Mouse (Mus musculus) ovary, postnatal 10 days (tissue): ENCODE results near the gene Pex12.
"Not testable (repeated sequence)": the region's sequence is repeated elsewhere in the genome, so short reads cannot be mapped to it uniquely, and the experiment has no call there.

Experiments
- DNase-seq: peaks from one replicate; pipeline ENCODE4 v3.0.0; 2022; ENCODE audit warnings: low spot score

Pex12 gene

DNA sequence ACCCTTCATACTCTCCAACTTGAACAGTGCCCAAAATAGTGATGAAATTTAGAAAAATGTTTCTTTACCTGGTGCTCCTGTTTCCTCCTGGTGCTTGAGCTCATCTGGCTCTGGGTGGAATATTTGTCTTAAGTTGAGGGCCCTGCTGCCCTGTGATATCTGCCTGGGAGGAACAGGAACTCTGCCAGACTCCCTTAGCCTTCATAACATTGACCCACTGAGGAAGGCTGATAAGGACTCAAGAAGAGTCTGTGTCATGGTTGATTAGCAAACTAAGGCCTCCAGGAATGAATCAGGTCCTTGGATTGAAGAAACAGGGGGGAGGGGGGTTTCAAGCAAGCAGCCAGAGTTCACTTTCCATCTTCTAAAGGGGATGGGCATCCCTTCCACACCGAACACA is 15.8 kb downstream of the Pex12 start, which contains the start of gene Slfn14:
TSS of gene Slfn14 (minus strand) at position 161 of the 400 bp plus-strand sequence.
- no peak for DNase-seq

DNA sequence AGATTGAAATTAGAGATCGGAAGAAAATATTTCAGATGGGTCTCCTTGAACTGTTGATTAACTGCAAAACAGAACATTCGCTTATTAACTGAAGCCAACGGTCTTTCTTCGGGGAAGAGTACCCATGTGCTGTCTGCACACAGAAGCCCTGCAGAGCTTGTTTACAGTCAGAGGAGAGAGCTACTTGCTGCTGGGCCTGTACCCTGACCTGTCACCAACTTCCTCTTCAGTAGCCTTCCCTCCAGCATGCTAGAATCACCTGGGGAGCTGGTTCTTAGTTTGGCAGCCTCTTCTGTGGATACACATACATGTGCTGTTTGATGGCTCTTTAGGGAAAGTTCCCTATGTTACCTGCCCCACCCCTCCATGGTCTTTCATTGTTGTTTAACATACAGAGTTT is 16.8 kb downstream of the Pex12 start:
- no peak for DNase-seq

DNA sequence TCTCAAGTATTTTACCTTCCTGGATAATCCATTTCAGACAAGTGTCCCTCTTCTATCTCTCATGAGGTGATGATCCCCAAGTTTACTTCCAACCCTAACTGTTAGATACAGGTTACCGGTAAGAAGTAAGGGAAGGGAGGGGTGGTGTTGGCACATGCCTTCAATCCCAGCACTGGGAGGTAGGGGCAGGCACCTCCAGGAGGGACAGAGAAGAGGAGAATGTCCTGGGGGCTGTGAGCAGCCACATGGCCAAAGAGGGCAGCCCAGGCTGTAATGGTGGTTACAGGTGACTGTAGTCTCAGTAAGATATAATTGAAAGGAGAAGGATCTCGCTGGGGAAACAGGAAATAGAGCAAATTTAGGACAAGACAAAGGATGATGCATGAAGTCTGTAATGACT is 20.3 kb downstream of the Pex12 start:
- DNase-seq = no peak

DNA sequence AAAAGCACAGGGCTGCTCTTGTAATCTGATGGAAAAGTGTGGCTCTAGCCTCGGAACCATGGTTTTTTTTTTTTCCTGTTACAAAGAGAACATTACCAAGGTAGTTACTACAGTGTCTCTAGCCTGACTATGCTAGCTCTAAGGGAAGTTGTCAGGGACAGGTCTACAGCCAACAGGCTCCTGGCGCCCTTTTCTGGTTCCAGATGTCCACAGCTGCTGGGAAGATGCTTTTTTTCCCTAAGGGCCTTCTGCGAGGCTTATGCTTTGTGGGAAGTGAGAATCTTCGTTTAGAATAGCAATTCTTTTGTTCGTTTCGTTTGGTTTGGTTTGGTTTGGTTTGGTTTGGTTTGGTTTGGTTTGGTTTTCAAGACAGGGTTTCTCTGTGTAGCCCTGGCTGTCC is 22.7 kb downstream of the Pex12 start:
- DNase-seq = no peak

DNA sequence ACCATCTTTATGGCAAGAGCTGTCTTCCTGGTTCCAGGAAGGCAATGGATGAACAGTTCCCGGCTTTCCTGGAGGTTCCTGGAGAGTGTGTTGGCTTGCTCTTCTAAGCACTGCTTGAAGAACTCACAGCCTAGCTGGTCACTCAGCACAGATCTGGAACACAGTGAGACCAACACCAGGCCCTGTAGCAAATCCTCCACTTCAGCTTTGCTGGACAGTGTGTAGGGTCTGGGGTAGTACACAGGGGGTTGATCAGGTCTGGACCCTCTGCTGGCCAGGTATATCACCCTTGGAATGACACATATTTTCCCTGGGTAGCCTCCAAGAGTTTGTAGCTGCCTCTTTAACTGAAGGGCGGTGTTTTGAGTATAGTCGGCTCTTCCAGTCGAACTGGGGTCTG is 23.4 kb downstream of the Pex12 start:
- no peak for DNase-seq

DNA sequence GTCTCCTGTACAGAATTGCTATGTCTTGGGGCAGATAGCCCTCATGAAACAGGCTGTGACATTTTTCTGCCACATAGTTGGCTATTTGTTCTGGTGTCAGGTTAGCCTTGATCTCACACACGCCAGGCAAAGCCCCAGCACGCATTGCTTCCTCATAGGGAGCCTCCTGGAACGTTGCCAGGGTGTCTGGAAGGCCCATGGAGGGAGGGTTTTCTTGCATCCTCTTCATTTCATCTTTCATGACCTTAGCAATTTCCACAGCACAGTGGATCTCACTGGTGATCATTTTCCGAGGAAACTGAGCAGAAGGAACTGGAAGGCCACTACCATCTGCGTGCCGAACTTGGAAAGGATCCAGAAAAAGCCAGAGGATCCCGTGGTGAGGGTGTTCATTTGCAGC is 26.1 kb downstream of the Pex12 start:
- DNase-seq = no peak

DNA sequence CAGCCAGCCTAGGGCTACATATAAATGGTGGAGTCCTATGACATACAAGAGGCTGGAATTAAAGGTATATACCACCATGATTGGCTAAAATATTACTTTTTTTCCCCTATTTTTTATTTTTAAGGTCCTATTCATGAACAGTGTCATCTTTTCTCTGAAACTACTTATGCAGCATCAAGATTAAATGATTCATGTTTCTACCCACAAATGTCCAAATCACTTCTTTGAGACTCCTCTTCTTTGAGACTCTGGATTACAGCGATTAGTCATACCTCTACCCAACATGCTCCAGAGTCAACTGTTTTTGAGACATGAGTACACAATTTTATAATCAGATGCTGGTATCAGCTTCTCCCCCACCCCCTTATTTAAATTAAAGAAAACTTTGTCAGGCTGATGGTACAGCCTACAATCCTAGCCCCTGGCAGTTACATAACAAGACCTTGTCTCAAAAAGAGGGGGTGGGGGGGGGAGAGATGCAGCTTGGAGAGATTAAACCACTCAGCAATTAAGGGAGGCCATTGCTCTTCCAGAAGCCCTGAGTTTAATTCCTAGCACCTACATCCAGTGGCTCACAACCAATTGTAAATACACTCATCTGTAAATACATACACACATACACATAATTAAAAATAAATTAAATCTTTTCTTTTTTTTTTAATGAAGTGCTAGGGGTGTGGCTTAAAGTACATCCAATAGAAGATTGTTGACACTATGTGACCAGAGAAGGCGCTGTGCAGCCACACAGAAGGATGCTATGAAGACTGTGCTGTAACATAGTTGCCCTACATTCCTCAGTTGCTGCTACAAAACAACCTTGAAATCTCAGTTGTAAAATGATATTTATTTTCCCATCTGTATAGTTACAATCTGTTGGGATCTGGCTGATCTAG is 30.2 kb downstream of the Pex12 start:
- no peak for DNase-seq

DNA sequence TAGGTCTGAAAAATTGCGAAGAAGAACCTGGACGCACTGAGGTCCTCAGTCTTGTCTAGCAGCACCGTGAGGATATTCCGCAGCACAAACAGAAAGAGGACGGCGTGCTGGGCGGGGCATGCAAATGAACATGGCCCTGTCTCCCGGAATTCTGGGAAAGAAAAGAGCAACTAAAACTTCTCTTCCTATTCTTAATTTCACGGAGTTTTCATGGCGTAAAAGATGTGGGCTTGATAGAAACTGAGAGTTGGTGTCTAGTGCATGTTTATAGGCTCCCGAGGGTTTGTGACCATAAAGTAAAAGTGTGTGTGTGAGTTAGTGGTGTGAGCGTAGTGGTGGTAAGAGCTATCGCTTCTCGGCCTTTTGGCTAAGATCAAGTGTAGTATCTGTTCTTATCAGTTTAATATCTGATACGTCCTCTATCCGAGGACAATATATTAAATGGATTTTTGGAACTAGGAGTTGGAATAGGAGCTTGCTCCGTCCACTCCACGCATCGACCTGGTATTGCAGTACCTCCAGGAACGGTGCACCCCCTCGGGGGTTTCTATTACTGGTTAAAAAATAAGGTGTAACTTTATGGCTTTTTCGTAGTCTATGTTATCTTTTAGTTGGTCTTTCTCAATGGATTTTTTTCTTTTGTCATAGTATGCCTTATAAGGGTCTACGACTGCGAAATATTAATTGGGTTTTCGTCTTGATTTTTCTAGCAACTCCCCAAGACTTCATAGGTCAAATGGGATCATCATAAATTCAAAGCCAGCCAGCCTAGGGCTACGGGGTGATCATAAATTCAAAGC is 31.0 kb downstream of the Pex12 start:
- DNase-seq = peak; percentile 53

DNA sequence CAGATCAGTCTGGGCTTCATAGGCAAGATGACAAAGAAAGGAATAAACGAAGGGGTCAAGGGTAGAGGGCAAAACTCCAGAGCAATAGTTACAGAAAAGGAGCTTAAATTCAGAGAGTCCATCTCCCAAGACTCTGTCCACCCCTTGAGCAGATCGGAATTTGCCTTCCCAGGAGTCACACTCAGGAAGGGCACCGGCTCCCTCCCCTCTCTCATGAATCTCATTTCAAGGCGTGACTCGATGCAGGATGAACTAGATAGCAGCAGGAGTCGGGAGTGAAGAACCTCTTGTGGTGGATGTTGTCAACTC is 31.6 kb downstream of the Pex12 start:
- no peak for DNase-seq

DNA sequence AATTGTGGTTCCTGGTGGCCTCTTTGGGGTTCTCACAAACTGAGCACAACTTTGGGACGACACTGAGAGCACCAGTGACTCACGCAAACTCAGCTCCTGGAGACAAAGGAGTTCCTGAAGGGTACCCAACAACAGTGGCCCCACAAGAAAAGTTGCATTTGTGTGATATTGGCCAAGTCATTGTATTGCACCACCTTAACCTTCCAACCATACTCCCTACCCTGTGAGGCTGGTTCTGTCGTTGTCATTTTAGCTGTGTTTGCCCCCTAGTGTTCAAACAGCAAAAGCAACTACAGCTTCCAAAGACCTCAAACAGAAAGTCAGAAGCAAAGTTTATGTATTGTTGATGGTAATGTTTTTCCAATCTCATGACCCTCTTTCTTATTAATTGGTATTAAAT is 39.2 kb downstream of the Pex12 start:
- no peak for DNase-seq

DNA sequence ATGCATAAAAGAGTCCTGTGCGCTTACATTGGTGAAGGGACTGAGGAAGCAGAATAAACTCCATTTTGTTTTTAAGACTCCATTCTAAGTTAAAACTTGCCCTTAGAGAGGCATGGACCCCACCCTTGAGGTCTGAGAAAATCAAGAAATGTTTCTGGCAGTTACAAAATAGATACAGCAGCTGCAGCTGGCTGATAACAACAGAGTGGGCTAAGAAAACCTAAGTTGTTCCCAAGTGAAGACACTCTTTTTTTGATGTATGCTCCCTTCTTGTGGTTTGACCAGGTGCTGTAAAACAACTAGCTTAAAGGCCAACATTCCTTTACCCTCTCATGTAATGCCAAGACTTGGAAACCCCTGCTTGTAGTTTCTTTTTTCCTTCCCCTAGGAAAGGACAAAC is 39.7 kb downstream of the Pex12 start:
- DNase-seq = no peak

DNA sequence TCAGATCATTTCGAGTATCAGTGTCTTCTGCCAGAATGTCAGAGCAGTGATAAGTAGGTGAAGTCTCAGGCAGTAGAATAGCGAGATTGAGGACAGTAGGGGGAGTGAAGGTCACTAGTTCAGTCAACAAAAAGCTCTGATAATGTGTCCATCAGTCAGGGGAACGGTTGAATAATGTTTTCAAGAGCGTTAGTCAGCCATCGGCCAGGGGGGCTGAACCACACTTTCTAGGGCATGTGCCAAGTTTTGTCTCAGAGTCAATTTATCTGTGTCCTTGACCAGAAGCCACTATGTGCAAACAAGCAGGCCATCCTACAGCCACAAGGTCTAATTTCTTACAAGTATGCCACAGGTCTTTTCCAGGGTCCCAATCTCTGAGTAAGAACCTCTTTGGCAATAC is 45.2 kb downstream of the Pex12 start:
- DNase-seq = not testable (repeated sequence)
